Mouse (Mus musculus) CH12.LX (cell line): ENCODE data around the gene Prrx2. TPM values are rescaled to one million over a fixed set of nuclear protein-coding genes. Genes with fewer than 3 reads are reported as not detected.

Source experiments
- DNase-seq: peaks from one replicate; pipeline ENCODE4 v3.0.0-alpha.2; 2013; ENCODE audit errors: extremely low read depth
- H3K27ac ChIP-seq: 2 replicates; pipeline ENCODE4 v1.5.1; 2012; ENCODE audit warnings: low read depth, mild to moderate bottlenecking, control low read depth, moderate library complexity; ENCODE audit not compliant: insufficient read depth
- H3K27me3 ChIP-seq: replicated peaks from 2 replicates; pipeline ENCODE3; 2012; ENCODE audit warnings: inconsistent platforms
- H3K36me3 ChIP-seq, 2 experiments: replicated peaks in 1 of 2; 2 replicates each; pipeline versions ENCODE3 to v1.6.1; 2012; ENCODE audit warnings: inconsistent platforms in 1 of 2, low read length in 1 of 2, mild to moderate bottlenecking in 1 of 2, mixed read lengths in 1 of 2, moderate library complexity in 1 of 2; ENCODE audit not compliant: control insufficient read depth in 1 of 2, insufficient read depth in 1 of 2
- H3K4me1 ChIP-seq, 2 experiments: 2 replicates each; pipeline ENCODE4 v1.6.1; 2012; ENCODE audit warnings: inconsistent platforms in 1 of 2, moderate library complexity in 1 of 2; ENCODE audit not compliant: insufficient read depth in 2 of 2, control insufficient read depth in 1 of 2
- H3K4me2 ChIP-seq: 2 replicates; pipeline ENCODE4 v1.6.1; 2012; ENCODE audit warnings: low read depth, mild to moderate bottlenecking, control low read depth; ENCODE audit not compliant: poor library complexity, insufficient read depth, severe bottlenecking
- H3K4me3 ChIP-seq, 3 experiments: fragments of 150-350 bp in 1 of 3; sonication (generic) in 1 of 3; replicated peaks in 1 of 3; 2 replicates each; pipeline versions ENCODE3 to v1.5.1; 2011 to 2012; ENCODE audit warnings: low read depth in 2 of 3, low read length in 2 of 3, mild to moderate bottlenecking in 2 of 3, moderate library complexity in 2 of 3, control low read depth in 1 of 3, improper control_type of control experiment in 1 of 3, inconsistent platforms in 1 of 3, mixed read lengths in 1 of 3; ENCODE audit not compliant: poor library complexity in 1 of 3
- H3K79me2 ChIP-seq: replicated peaks from 2 replicates; pipeline ENCODE4 v1.6.1; 2012; ENCODE audit warnings: mild to moderate bottlenecking, moderate library complexity; ENCODE audit not compliant: control insufficient read depth, poor library complexity, insufficient read depth, severe bottlenecking; ENCODE audit errors: extremely low read depth
- H3K9ac ChIP-seq: 2 replicates; pipeline ENCODE4 v1.6.1; 2012; ENCODE audit warnings: low read depth, mild to moderate bottlenecking, control low read depth, moderate library complexity; ENCODE audit not compliant: insufficient read depth
- H3K9me3 ChIP-seq: replicated peaks from 2 replicates; pipeline ENCODE3; 2012; ENCODE audit warnings: low read length, inconsistent platforms, mixed read lengths
- BHLHE40 ChIP-seq: IDR thresholded peaks from 2 replicates; pipeline ENCODE4 v1.6.1; 2011; ENCODE audit warnings: mild to moderate bottlenecking, low read depth, low read length, improper control_type of control experiment
- CHD1 ChIP-seq: IDR thresholded peaks from 2 replicates; pipeline ENCODE4 v1.6.1; 2012; ENCODE audit warnings: low read depth, low read length, improper control_type of control experiment, inconsistent platforms
- CHD2 ChIP-seq: IDR thresholded peaks from 2 replicates; pipeline ENCODE4 v1.6.1; 2011; ENCODE audit warnings: low read length, improper control_type of control experiment
- CTCF ChIP-seq, 2 experiments: IDR thresholded peaks in 1 of 2; conservative IDR thresholded peaks in 1 of 2; 2 replicates each; pipeline ENCODE4 v1.5.1; 2011 to 2012; ENCODE audit warnings: low read depth in 2 of 2, low read length in 2 of 2, improper control_type of control experiment in 1 of 2, inconsistent platforms in 1 of 2, mild to moderate bottlenecking in 1 of 2, moderate library complexity in 1 of 2
- E2F4 ChIP-seq: IDR thresholded peaks from 2 replicates; pipeline ENCODE4 v1.6.1; 2011; ENCODE audit warnings: low read depth, low read length, improper control_type of control experiment; ENCODE audit not compliant: insufficient replicate concordance
- ELF1 ChIP-seq: IDR thresholded peaks from 2 replicates; pipeline ENCODE4 v1.6.1; 2014; ENCODE audit warnings: low read depth, mild to moderate bottlenecking, inconsistent platforms, low read length, improper control_type of control experiment
- EP300 ChIP-seq: IDR thresholded peaks from 2 replicates; pipeline ENCODE4 v1.6.1; 2011; ENCODE audit warnings: low read length, improper control_type of control experiment
- ETS1 ChIP-seq: conservative IDR thresholded peaks from 2 replicates; pipeline ENCODE4 v1.6.1; 2012; ENCODE audit warnings: low read depth, mild to moderate bottlenecking, inconsistent platforms, low read length, improper control_type of control experiment, moderate library complexity
- GABPA ChIP-seq: IDR thresholded peaks from 2 replicates; pipeline ENCODE4 v1.6.1; 2012; ENCODE audit warnings: low read depth, low read length, improper control_type of control experiment, inconsistent platforms; ENCODE audit not compliant: insufficient replicate concordance
- HCFC1 ChIP-seq: IDR thresholded peaks from 2 replicates; pipeline ENCODE4 v1.6.1; 2012; ENCODE audit warnings: low read depth, mild to moderate bottlenecking, inconsistent platforms, low read length, improper control_type of control experiment
- IRF4 ChIP-seq: IDR thresholded peaks from 2 replicates; pipeline ENCODE4 v1.6.1; 2014; ENCODE audit warnings: low read depth, mild to moderate bottlenecking, inconsistent platforms, low read length, improper control_type of control experiment
- JUN ChIP-seq: IDR thresholded peaks from 2 replicates; pipeline ENCODE4 v1.6.1; 2011; ENCODE audit warnings: low read depth, mild to moderate bottlenecking, low read length, improper control_type of control experiment, moderate library complexity; ENCODE audit not compliant: insufficient read depth
- JUND ChIP-seq: conservative IDR thresholded peaks from 2 replicates; pipeline ENCODE4 v1.6.1; 2011; ENCODE audit warnings: low read depth, low read length, improper control_type of control experiment
- KAT2A ChIP-seq: IDR thresholded peaks from 2 replicates; pipeline ENCODE4 v1.6.1; 2012; ENCODE audit warnings: low read length, improper control_type of control experiment, inconsistent platforms; ENCODE audit not compliant: insufficient replicate concordance
- MAFK ChIP-seq: IDR thresholded peaks from 2 replicates; pipeline ENCODE4 v1.6.1; 2011; ENCODE audit warnings: low read length, improper control_type of control experiment; ENCODE audit not compliant: insufficient replicate concordance
- MAX ChIP-seq: IDR thresholded peaks from 2 replicates; pipeline ENCODE4 v1.6.1; 2011; ENCODE audit warnings: low read length, improper control_type of control experiment
- MAZ ChIP-seq: IDR thresholded peaks from 2 replicates; pipeline ENCODE4 v1.6.1; 2012; ENCODE audit warnings: low read depth, mild to moderate bottlenecking, inconsistent platforms, low read length, improper control_type of control experiment, moderate library complexity
- MEF2A ChIP-seq: IDR thresholded peaks from 2 replicates; pipeline ENCODE4 v1.6.1; 2014; ENCODE audit warnings: low read depth, mild to moderate bottlenecking, inconsistent platforms, low read length, improper control_type of control experiment, borderline replicate concordance
- MXI1 ChIP-seq: IDR thresholded peaks from 2 replicates; pipeline ENCODE4 v1.6.1; 2011; ENCODE audit warnings: mild to moderate bottlenecking, low read depth, low read length, improper control_type of control experiment
- MYC ChIP-seq: IDR thresholded peaks from 2 replicates; pipeline ENCODE4 v1.6.1; 2011; ENCODE audit warnings: low read depth, mild to moderate bottlenecking, improper control_type of control experiment, low read length
- NELFE ChIP-seq: IDR thresholded peaks from 2 replicates; pipeline ENCODE4 v1.6.1; 2011; ENCODE audit warnings: low read depth, low read length, improper control_type of control experiment
- NRF1 ChIP-seq: IDR thresholded peaks from 2 replicates; pipeline ENCODE4 v1.6.1; 2014; ENCODE audit warnings: low read depth, mild to moderate bottlenecking, inconsistent platforms, low read length, improper control_type of control experiment, moderate library complexity
- PAX5 ChIP-seq: IDR thresholded peaks from 2 replicates; pipeline ENCODE4 v1.6.1; 2012; ENCODE audit warnings: low read length, inconsistent platforms, mixed read lengths
- POLR2AphosphoS2 ChIP-seq: IDR thresholded peaks from 2 replicates; pipeline ENCODE4 v1.6.1; 2011; ENCODE audit warnings: low read depth, low read length, improper control_type of control experiment
- RAD21 ChIP-seq: IDR thresholded peaks from 2 replicates; pipeline ENCODE4 v1.6.1; 2011; ENCODE audit warnings: low read depth, mild to moderate bottlenecking, low read length, improper control_type of control experiment, moderate library complexity
- RCOR1 ChIP-seq: conservative IDR thresholded peaks from 2 replicates; pipeline ENCODE4 v1.6.1; 2012; ENCODE audit warnings: low read depth, mild to moderate bottlenecking, inconsistent platforms, low read length, improper control_type of control experiment
- SIN3A ChIP-seq: IDR thresholded peaks from 2 replicates; pipeline ENCODE4 v1.6.1; 2012; ENCODE audit warnings: low read length, improper control_type of control experiment, inconsistent platforms
- SMC3 ChIP-seq: IDR thresholded peaks from 2 replicates; pipeline ENCODE4 v1.6.1; 2011; ENCODE audit warnings: low read depth, low read length, improper control_type of control experiment
- TBP ChIP-seq: conservative IDR thresholded peaks from 2 replicates; pipeline ENCODE4 v1.6.1; 2011; ENCODE audit warnings: low read depth, low read length, improper control_type of control experiment
- TCF12 ChIP-seq: IDR thresholded peaks from 2 replicates; pipeline ENCODE4 v1.6.1; 2014; ENCODE audit warnings: low read depth, mild to moderate bottlenecking, inconsistent platforms, low read length, improper control_type of control experiment
- UBTF ChIP-seq: IDR thresholded peaks from 2 replicates; pipeline ENCODE4 v1.6.1; 2012; ENCODE audit warnings: low read depth, mild to moderate bottlenecking, inconsistent platforms, low read length, improper control_type of control experiment, moderate library complexity
- USF1 ChIP-seq: IDR thresholded peaks from 2 replicates; pipeline ENCODE4 v1.6.1; 2014; ENCODE audit warnings: low read depth, mild to moderate bottlenecking, inconsistent platforms, low read length, improper control_type of control experiment
- USF2 ChIP-seq: conservative IDR thresholded peaks from 2 replicates; pipeline ENCODE4 v1.6.1; 2011; ENCODE audit warnings: low read depth, low read length, improper control_type of control experiment
- ZC3H11A ChIP-seq: IDR thresholded peaks from 2 replicates; pipeline ENCODE4 v1.6.1; 2012; ENCODE audit warnings: low read depth, mild to moderate bottlenecking, inconsistent platforms, low read length, improper control_type of control experiment
- ZKSCAN1 ChIP-seq: IDR thresholded peaks from 2 replicates; pipeline ENCODE4 v1.6.1; 2012; ENCODE audit warnings: low read depth, inconsistent platforms, low read length, improper control_type of control experiment, borderline replicate concordance
- ZMIZ1 ChIP-seq: IDR thresholded peaks from 2 replicates; pipeline ENCODE4 v1.6.1; 2012; ENCODE audit warnings: low read depth, mild to moderate bottlenecking, inconsistent platforms, low read length, improper control_type of control experiment
- ZNF384 ChIP-seq: IDR thresholded peaks from 2 replicates; pipeline ENCODE4 v1.6.1; 2012; ENCODE audit warnings: low read depth, low read length, improper control_type of control experiment, inconsistent platforms
- dilution Hi-C: fragments of 300-500 bp; cut with MboI; formaldehyde crosslinking; loops from 2 replicates; pipeline ENCODE4 v1.14.3; 2020; ENCODE audit warnings: low sequenced_read_pairs; ENCODE audit not compliant: extremely low pct_unique_long_range_greater_than_20kb, extremely low pct_ligation_motif_present
- in situ Hi-C: fragments of 300-500 bp; cut with MboI; formaldehyde crosslinking; loops from 3 replicates; pipeline ENCODE4 v1.14.3; 2019; ENCODE audit warnings: low sequenced_read_pairs, low pct_ligation_motif_present, low pct_unique_long_range_greater_than_20kb, mixed read lengths
- polyA plus RNA-seq: library from polyadenylated mRNA; unstranded; fragments of >175 nt; gene quantifications from 2 replicates; pipeline ENCODE4 v1.2.1, GENCODE M21; 2012; ENCODE audit warnings: low read depth; ENCODE audit not compliant: insufficient read length
- total RNA-seq, 2 experiments: library from RNA; depleted of rRNA; stranded (reverse); fragments of 300-350 nt in 1 of 2; fragments of >200 nt in 1 of 2; gene quantifications; 2 replicates each; pipeline ENCODE4 v1.2.3; 2012 to 2014

The Prrx2 gene
- total and polyA plus RNA-seq, 3 experiments: not detected

GRCm38 (mm10) chr2:30794179-30795108, 40.3 kb upstream of the Prrx2 start:
- H3K27ac ChIP-seq: no peak overlapping the region
- in situ Hi-C loops (loop anchor here (5.0 kb wide), 2 partner anchors 72 to 357 kb away; no protein-coding TSS in a partner anchor), dilution Hi-C loops (no loop called here)
- no peaks in the 10 kb centered on the region for H3K36me3 ChIP-seq
- no peaks in the 10 kb centered on the region for H3K9me3 ChIP-seq
- H3K79me2 ChIP-seq: no peaks in the 10 kb centered on the region
- peak overlapping the region; percentile 38 for H3K4me2 ChIP-seq
- peak; percentile 78 for DNase-seq
- H3K9ac ChIP-seq: no peak overlapping the region
- H3K4me1 ChIP-seq: peaks cover 11 to 35% of the 10 kb centered on the region in 2 experiments
- peaks cover 32% of the 10 kb centered on the region for H3K27me3 ChIP-seq
- H3K4me3 ChIP-seq: peak overlapping the region; percentile 15 to 44 (median 31)
- no peak for TF ChIP-seq RCOR1
- no peak for TF ChIP-seq CHD2
- TF ChIP-seq ZNF384: no peak
- no peak for TF ChIP-seq USF2
- TF ChIP-seq IRF4: peak; percentile 52; the same call in 1 of the 2 replicates
- 0 out of 2 replicates have a peak, but pooled peaks have one; percentile 15 for TF ChIP-seq ELF1
- TF ChIP-seq GABPA: no peak
- TF ChIP-seq SIN3A: peak; percentile 68
- peak; percentile 77; the same call in 1 of the 2 replicates for TF ChIP-seq MAZ
- TF ChIP-seq CTCF (conservative IDR thresholded peaks at IDR 0.05 in 1 of 2, IDR thresholded peaks at IDR 0.05 in 1 of 2; ENCODE audit: low read depth in 2 of 2, low read length in 2 of 2): peak; percentile 28 to 92
- no peak; the same call in 1 of the 2 replicates for TF ChIP-seq ZMIZ1
- no peak for TF ChIP-seq MAFK
- TF ChIP-seq MEF2A: peak; percentile 28; the same call in 1 of the 2 replicates
- no peak for TF ChIP-seq EP300
- peak; percentile 53; the same call in 1 of the 2 replicates for TF ChIP-seq MAX
- TF ChIP-seq KAT2A: no peak
- TF ChIP-seq POLR2AphosphoS2: no peak
- peak; percentile 30; the same call in 1 of the 2 replicates for TF ChIP-seq ETS1
- no peak for TF ChIP-seq UBTF
- TF ChIP-seq BHLHE40: peak; percentile 53
- TF ChIP-seq MYC: 0 out of 2 replicates have a peak, but pooled peaks have one; percentile 10
- no peak; the same call in 1 of the 2 replicates for TF ChIP-seq NRF1
- 0 out of 2 replicates have a peak, but pooled peaks have one; percentile 50 for TF ChIP-seq NELFE
- no peak for TF ChIP-seq JUN
- no peak for TF ChIP-seq JUND
- TF ChIP-seq RAD21: peak; percentile 92
- TF ChIP-seq PAX5: no peak
- TF ChIP-seq ZKSCAN1: no peak
- TF ChIP-seq HCFC1: peak; percentile 45; the same call in 1 of the 2 replicates
- peak; percentile 95 for TF ChIP-seq SMC3
- TF ChIP-seq TCF12: no peak
- no peak for TF ChIP-seq CHD1
- TF ChIP-seq ZC3H11A: peak; percentile 94
- TF ChIP-seq USF1: no peak
- peak; percentile 69 for TF ChIP-seq MXI1
- no peak for TF ChIP-seq TBP
- no peak for TF ChIP-seq E2F4
